Mouse (Mus musculus) MEL (cell line): ENCODE data around the gene Ugt2b5. TPM values are rescaled to one million over a fixed set of nuclear protein-coding genes. Genes with fewer than 3 reads are reported as not detected.
"Not testable (repeated sequence)": the region's sequence is repeated elsewhere in the genome, so short reads cannot be mapped to it uniquely, and the experiment has no call there.

ENCODE experiments used
- DNase-seq: peaks from one replicate; pipeline ENCODE4 v3.0.0; 2011; ENCODE audit warnings: low read depth, low spot score
- H3K27ac ChIP-seq: 2 replicates; pipeline ENCODE4 v1.5.1; 2012; ENCODE audit warnings: low read depth, mild to moderate bottlenecking, control low read depth, low read length, moderate library complexity; ENCODE audit not compliant: control insufficient read depth
- H3K27me3 ChIP-seq, 2 experiments: fragments of 150-350 bp in 1 of 2; sonication (generic) in 1 of 2; 2 replicates each; pipeline ENCODE4 v1.6.1; 2012; ENCODE audit warnings: low read length in 2 of 2, mild to moderate bottlenecking in 2 of 2, improper control_type of control experiment in 1 of 2, moderate library complexity in 1 of 2; ENCODE audit not compliant: insufficient read depth in 2 of 2, control insufficient read depth in 1 of 2
- H3K36me3 ChIP-seq, 2 experiments: 2 replicates each; pipeline ENCODE4 v1.6.1; 2012 to 2014; ENCODE audit warnings: low read length in 2 of 2, improper control_type of control experiment in 1 of 2, inconsistent platforms in 1 of 2, mild to moderate bottlenecking in 1 of 2; ENCODE audit not compliant: insufficient read depth in 2 of 2, control insufficient read depth in 1 of 2
- H3K4me1 ChIP-seq, 2 experiments: fragments of 150-350 bp in 1 of 2; sonication (generic) in 1 of 2; 2 replicates each; pipeline ENCODE4 v1.6.1; 2012; ENCODE audit warnings: low read length in 2 of 2, improper control_type of control experiment in 1 of 2, mild to moderate bottlenecking in 1 of 2; ENCODE audit not compliant: insufficient read depth in 2 of 2, control insufficient read depth in 1 of 2
- H3K4me3 ChIP-seq, 2 experiments: fragments of 150-350 bp in 1 of 2; sonication (generic) in 1 of 2; 2 replicates each; pipeline ENCODE4 v1.5.1; 2012; ENCODE audit warnings: low read depth in 2 of 2, low read length in 2 of 2, mild to moderate bottlenecking in 2 of 2, moderate library complexity in 2 of 2, control low read depth in 1 of 2, improper control_type of control experiment in 1 of 2; ENCODE audit not compliant: control insufficient read depth in 1 of 2, insufficient read depth in 1 of 2
- H3K79me2 ChIP-seq: 2 replicates; pipeline ENCODE4 v1.6.1; 2012; ENCODE audit warnings: mild to moderate bottlenecking, low read length, moderate library complexity; ENCODE audit not compliant: control insufficient read depth, poor library complexity, insufficient read depth
- H3K9ac ChIP-seq: 2 replicates; pipeline ENCODE4 v1.6.1; 2012; ENCODE audit warnings: low read depth, mild to moderate bottlenecking, control low read depth, low read length, moderate library complexity; ENCODE audit not compliant: control insufficient read depth, poor library complexity, severe bottlenecking
- H3K9me3 ChIP-seq: fragments of 150-350 bp; sonication (generic); replicated peaks from 2 replicates; pipeline ENCODE4 v1.6.1; 2012; ENCODE audit warnings: mild to moderate bottlenecking, low read length, improper control_type of control experiment, moderate library complexity; ENCODE audit not compliant: insufficient read depth
- CHD1 ChIP-seq: IDR thresholded peaks from 2 replicates; pipeline ENCODE4 v1.6.1; 2012; ENCODE audit warnings: low read depth, mild to moderate bottlenecking, inconsistent platforms, low read length, improper control_type of control experiment
- CHD2 ChIP-seq: IDR thresholded peaks from 2 replicates; pipeline ENCODE4 v1.6.1; 2011; ENCODE audit warnings: low read length, improper control_type of control experiment
- CTCF ChIP-seq, 3 experiments: IDR thresholded peaks in 2 of 3; conservative IDR thresholded peaks in 1 of 3; 2 replicates each; pipeline ENCODE4 v1.5.1; 2011 to 2012; ENCODE audit warnings: low read length in 3 of 3, low read depth in 2 of 3, mild to moderate bottlenecking in 2 of 3, improper control_type of control experiment in 1 of 3, inconsistent platforms in 1 of 3, mixed read lengths in 1 of 3, moderate library complexity in 1 of 3; ENCODE audit not compliant: control insufficient read depth in 1 of 3, insufficient read depth in 1 of 3, poor library complexity in 1 of 3, severe bottlenecking in 1 of 3
- ELF1 ChIP-seq: IDR thresholded peaks from 2 replicates; pipeline ENCODE4 v1.6.1; 2014; ENCODE audit warnings: low read depth, mild to moderate bottlenecking, inconsistent platforms, low read length, improper control_type of control experiment, moderate library complexity
- EP300 ChIP-seq, 2 experiments: IDR thresholded peaks; 2 replicates each; pipeline ENCODE4 v1.6.1; 2011; ENCODE audit warnings: improper control_type of control experiment in 2 of 2, low read length in 2 of 2, low read depth in 1 of 2, mild to moderate bottlenecking in 1 of 2
- ETS1 ChIP-seq: IDR thresholded peaks from 2 replicates; pipeline ENCODE4 v1.6.1; 2012; ENCODE audit warnings: low read depth, mild to moderate bottlenecking, inconsistent platforms, low read length, improper control_type of control experiment, moderate library complexity
- JUND ChIP-seq: IDR thresholded peaks from 2 replicates; pipeline ENCODE4 v1.6.1; 2011; ENCODE audit warnings: low read depth, mild to moderate bottlenecking, improper control_type of control experiment, low read length
- MAX ChIP-seq: IDR thresholded peaks from 2 replicates; pipeline ENCODE4 v1.6.1; 2011; ENCODE audit warnings: low read length, improper control_type of control experiment
- MYB ChIP-seq: IDR thresholded peaks from 2 replicates; pipeline ENCODE4 v1.6.1; 2011; ENCODE audit warnings: mild to moderate bottlenecking, low read depth, low read length, improper control_type of control experiment
- NELFE ChIP-seq: IDR thresholded peaks from 2 replicates; pipeline ENCODE4 v1.6.1; 2011; ENCODE audit warnings: low read depth, low read length, improper control_type of control experiment
- RAD21 ChIP-seq: IDR thresholded peaks from 2 replicates; pipeline ENCODE4 v1.6.1; 2011; ENCODE audit warnings: mild to moderate bottlenecking, low read depth, low read length, improper control_type of control experiment
- SMC3 ChIP-seq: IDR thresholded peaks from 2 replicates; pipeline ENCODE4 v1.6.1; 2011; ENCODE audit warnings: low read depth, low read length, improper control_type of control experiment
- TAL1 ChIP-seq: IDR thresholded peaks from 2 replicates; pipeline ENCODE4 v1.6.1; 2012; ENCODE audit warnings: mild to moderate bottlenecking, inconsistent platforms, low read length, moderate library complexity, mixed read lengths
- TBP ChIP-seq: IDR thresholded peaks from 2 replicates; pipeline ENCODE4 v1.8.0; 2011; ENCODE audit warnings: low read depth, low read length, improper control_type of control experiment
- TCF12 ChIP-seq: IDR thresholded peaks from 2 replicates; pipeline ENCODE4 v1.6.1; 2014; ENCODE audit warnings: low read depth, mild to moderate bottlenecking, inconsistent platforms, low read length, improper control_type of control experiment, moderate library complexity
- UBTF ChIP-seq: IDR thresholded peaks from 2 replicates; pipeline ENCODE4 v1.6.1; 2012; ENCODE audit warnings: low read depth, mild to moderate bottlenecking, inconsistent platforms, low read length, improper control_type of control experiment, moderate library complexity, borderline replicate concordance; ENCODE audit not compliant: insufficient read depth
- USF1 ChIP-seq: IDR thresholded peaks from 2 replicates; pipeline ENCODE4 v1.6.1; 2014; ENCODE audit warnings: low read depth, mild to moderate bottlenecking, inconsistent platforms, low read length, improper control_type of control experiment, moderate library complexity
- ZKSCAN1 ChIP-seq: IDR thresholded peaks from 2 replicates; pipeline ENCODE4 v1.6.1; 2012; ENCODE audit warnings: low read depth, mild to moderate bottlenecking, inconsistent platforms, low read length, improper control_type of control experiment, moderate library complexity
- ZNF384 ChIP-seq: IDR thresholded peaks from 2 replicates; pipeline ENCODE4 v1.6.1; 2012; ENCODE audit warnings: low read depth, mild to moderate bottlenecking, inconsistent platforms, low read length, improper control_type of control experiment
- polyA plus RNA-seq, 2 experiments: library from polyadenylated mRNA; stranded (reverse) in 1 of 2; unstranded in 1 of 2; fragments of >175 nt in 1 of 2; fragments of >200 nt in 1 of 2; gene quantifications; 2 replicates each; pipeline versions ENCODE4 v1.2.1 to v1.2.4; 2012; ENCODE audit warnings: low replicate concordance in 2 of 2, low read depth in 1 of 2; ENCODE audit not compliant: insufficient read length in 2 of 2, insufficient read depth in 1 of 2, missing spikeins in 1 of 2
- total RNA-seq: library from RNA; depleted of rRNA; stranded (reverse); fragments of 300-350 nt; gene quantifications from 2 replicates; pipeline ENCODE4 v1.2.3, GENCODE M21; 2012; rRNA removed

Gene Ugt2b5
- total RNA-seq: not detected in 2 replicates
- polyA plus RNA-seq: not detected

- H3K36me3 ChIP-seq, H3K27ac ChIP-seq, DNase-seq, H3K9me3 ChIP-seq, H3K9ac ChIP-seq, H3K4me3 ChIP-seq, H3K79me2 ChIP-seq, H3K27me3 ChIP-seq, H3K4me1 ChIP-seq: not testable (repeated sequence)
These were observed at the start of gene Ugt2b5 for GRCm38 (mm10) chr5:87140196-87140595. Ugt2b5 (minus strand) TSS chr5:87140318.

DNA sequence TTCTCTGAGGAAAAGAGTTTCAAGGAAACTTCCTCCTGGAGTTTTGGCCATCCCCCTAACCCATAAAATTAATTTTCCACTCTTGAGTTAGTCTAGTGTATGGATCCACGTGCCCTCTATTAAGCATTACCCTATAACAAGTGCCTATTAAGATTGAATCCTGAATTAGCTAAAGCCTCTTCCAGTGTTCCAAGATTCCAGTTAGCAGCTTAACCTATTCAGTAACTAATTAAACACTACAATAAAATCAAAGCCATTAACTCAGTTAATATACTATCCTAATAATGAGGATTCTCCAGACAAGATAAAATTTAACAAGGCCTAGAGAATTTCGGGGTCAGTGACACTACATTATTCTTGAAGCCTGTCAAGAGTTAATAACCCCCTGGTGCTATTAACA lies 35.7 kb upstream of the Ugt2b5 start:
- H3K9ac ChIP-seq: not testable (repeated sequence)

GRCm38 (mm10) chr5:87174671-87175070 lies 34.6 kb upstream of the Ugt2b5 start:
- DNase-seq: no peak
- H3K9ac ChIP-seq: no peak overlapping the region
- H3K36me3 ChIP-seq: no peaks in the 10 kb centered on the region
- no peaks in the 10 kb centered on the region for H3K9me3 ChIP-seq
- no peaks in the 10 kb centered on the region for H3K4me1 ChIP-seq
- H3K27ac ChIP-seq: no peak overlapping the region
- H3K79me2 ChIP-seq: no peaks in the 10 kb centered on the region
- H3K27me3 ChIP-seq: no peaks in the 10 kb centered on the region
- H3K4me3 ChIP-seq: no peak overlapping the region
- TF ChIP-seq USF1: no peak

More for the DNA sequence above, 35.7 kb upstream of the Ugt2b5 start:
- H3K4me1 ChIP-seq, H3K36me3 ChIP-seq, H3K4me3 ChIP-seq, H3K9me3 ChIP-seq, H3K27me3 ChIP-seq, DNase-seq, H3K79me2 ChIP-seq, H3K27ac ChIP-seq: not testable (repeated sequence)

DNA sequence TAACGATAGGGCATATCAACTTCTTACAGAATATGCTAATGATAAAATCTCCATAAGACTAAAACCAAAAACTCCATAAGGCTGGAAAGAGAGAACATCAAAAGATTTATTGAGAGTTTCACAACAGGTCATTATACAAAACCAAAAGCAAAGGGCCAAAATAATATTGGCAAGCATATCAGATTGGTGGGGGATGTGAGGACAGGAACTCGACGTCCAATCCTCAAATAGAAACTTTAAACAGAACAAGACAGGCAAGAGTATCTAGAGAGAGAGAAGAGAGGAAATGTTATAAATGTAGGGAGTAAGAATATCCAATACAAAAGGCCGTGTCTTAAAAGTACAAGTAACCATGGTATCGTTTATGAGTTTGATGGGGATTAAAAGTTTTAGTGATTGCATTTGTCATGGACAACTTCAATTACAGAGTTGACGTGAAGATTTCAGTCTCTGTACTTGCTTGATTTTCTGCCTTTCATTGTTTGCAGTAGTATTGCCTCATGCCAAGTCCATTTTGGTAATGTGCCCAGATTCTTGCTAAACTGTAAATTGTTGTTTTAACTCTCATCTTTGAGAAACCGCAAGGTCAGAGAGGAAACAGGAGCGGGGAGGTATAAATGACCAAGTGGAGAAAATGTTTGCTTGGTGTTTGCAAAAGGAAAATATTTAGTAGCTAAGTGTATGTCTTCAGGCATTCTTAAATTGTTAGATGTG lies 7.8 kb upstream of the Ugt2b5 start:
- no peak for DNase-seq
- Histone ChIP-seq H3K36me3 (no peaks in the 10 kb centered on the region), H3K4me3 (no peak overlapping the region), H3K4me1 (no peaks in the 10 kb centered on the region), H3K79me2 (no peaks in the 10 kb centered on the region), H3K9me3 (no peaks in the 10 kb centered on the region), H3K27ac (no peak overlapping the region), H3K9ac (no peak overlapping the region), H3K27me3 (no peaks in the 10 kb centered on the region)
- TF ChIP-seq TBP: no peak
- TF ChIP-seq RAD21: no peak
- TF ChIP-seq ZKSCAN1: no peak
- TF ChIP-seq SMC3: no peak
- no peak for TF ChIP-seq CTCF (IDR thresholded peaks at IDR 0.05 in 2 of 3, conservative IDR thresholded peaks at IDR 0.05 in 1 of 3; ENCODE audit: control insufficient read depth in 1 of 3, insufficient read depth in 1 of 3, low read depth in 2 of 3, low read length in 3 of 3, poor library complexity in 1 of 3, severe bottlenecking in 1 of 3)
- no peak for TF ChIP-seq ZNF384
- TF ChIP-seq ELF1: no peak
- no peak for TF ChIP-seq EP300 (IDR thresholded peaks at IDR 0.05; ENCODE audit: low read depth in 1 of 2, low read length in 2 of 2)
- TF ChIP-seq MAX: no peak
- TF ChIP-seq TCF12: no peak
- TF ChIP-seq USF1: no peak
- TF ChIP-seq JUND: no peak
- no peak for TF ChIP-seq UBTF
- no peak for TF ChIP-seq NELFE
- no peak for TF ChIP-seq CHD2
- no peak for TF ChIP-seq ETS1
- no peak for TF ChIP-seq CHD1
- no peak for TF ChIP-seq MYB
- no peak for TF ChIP-seq TAL1
